Mouse (Mus musculus): ENCODE data around the gene Hnrnpa1.
"Not testable (repeated sequence)": the region's sequence is repeated elsewhere in the genome, so short reads cannot be mapped to it uniquely, and the experiment has no call there.

Gene Hnrnpa1

GRCm38 (mm10) chr15:103275943-103276342 is 35.7 kb downstream of the Hnrnpa1 start:
- DNase-seq = not testable (repeated sequence)

GRCm38 (mm10) chr15:103277949-103278348 is 37.7 kb downstream of the Hnrnpa1 start:
- no peak for DNase-seq

- DNase-seq = no peak
Observed at GRCm38 (mm10) chr15:103279750-103280149, 39.5 kb downstream of the Hnrnpa1 start.

- no peak for DNase-seq
Observed at GRCm38 (mm10) chr15:103280817-103281464, 40.7 kb downstream of the Hnrnpa1 start.

- DNase-seq = no peak
Observed at GRCm38 (mm10) chr15:103281465-103282205, 41.4 kb downstream of the Hnrnpa1 start.

GRCm38 (mm10) chr15:103284066-103284465 is 43.8 kb downstream of the Hnrnpa1 start:
- no peak for DNase-seq

- DNase-seq = no peak
Observed at GRCm38 (mm10) chr15:103284647-103285046, 44.4 kb downstream of the Hnrnpa1 start.

- no peak for DNase-seq
Observed at GRCm38 (mm10) chr15:103285778-103286417, 45.7 kb downstream of the Hnrnpa1 start.

GRCm38 (mm10) chr15:103289600-103289999 is 49.4 kb downstream of the Hnrnpa1 start:
- DNase-seq = no peak

- DNase-seq = no peak
Observed at GRCm38 (mm10) chr15:103290417-103290816, 50.2 kb downstream of the Hnrnpa1 start.

- DNase-seq = no peak
Observed at GRCm38 (mm10) chr15:103290843-103291242, 50.6 kb downstream of the Hnrnpa1 start.

- DNase-seq = no peak
Observed at GRCm38 (mm10) chr15:103292673-103293345, 52.6 kb downstream of the Hnrnpa1 start.

GRCm38 (mm10) chr15:103293375-103293774 is 53.1 kb downstream of the Hnrnpa1 start:
- no peak for DNase-seq

- no peak for DNase-seq
Observed at GRCm38 (mm10) chr15:103294649-103295048, 54.4 kb downstream of the Hnrnpa1 start.

- no peak for DNase-seq
Observed at GRCm38 (mm10) chr15:103295851-103296250, 55.6 kb downstream of the Hnrnpa1 start.

Data from right cerebral cortex, postnatal 25 days (tissue).